In genomic region chr19:5847306-5847796, GRCm38 (mm10) we compare ENCODE assay signal across 7 mouse cellular contexts. TPM values are rescaled to one million over a fixed set of nuclear protein-coding genes. Genes with fewer than 3 reads are reported as not detected.
DNase-seq lines count a peak whose midpoint lies in the region; ATAC-seq and TF ChIP-seq lines count a peak whose summit lies in the region.

No protein-coding gene starts in this region.

- peak overlapping the region; percentile 2 to 11; a peak in 1 of 4 replicates for H3K4me3 ChIP-seq in ES-E14 (ENCODE audit: insufficient read depth in 1 of 2, low read depth in 1 of 2, low read length in 2 of 2, poor library complexity in 1 of 2, severe bottlenecking in 1 of 2)
- no peak overlapping the region for H3K4me3 ChIP-seq in embryonic facial prominence, embryonic 12.5 days
- no peak overlapping the region for H3K4me3 ChIP-seq in hindbrain, embryonic 14.5 days (replicated peaks; ENCODE audit: low read length)
- peak overlapping the region; percentile 57 for H3K4me3 ChIP-seq in liver, embryonic 12.5 days

- peaks cover 15% of the 10 kb centered on the region; the same call in 1 of the 2 replicates for H3K36me3 ChIP-seq in ES-E14 (ENCODE audit: control insufficient read depth, insufficient read depth, low read length, poor library complexity, severe bottlenecking)
- peaks cover 11% of the 10 kb centered on the region for H3K36me3 ChIP-seq in embryonic facial prominence, embryonic 12.5 days
- peaks cover 9% of the 10 kb centered on the region for H3K36me3 ChIP-seq in hindbrain, embryonic 14.5 days (replicated peaks; ENCODE audit: control insufficient read depth, insufficient read depth)
- peaks cover 12% of the 10 kb centered on the region for H3K36me3 ChIP-seq in liver, embryonic 12.5 days

- 32% methylated on average over 4 of the region's 4 CpGs for WGBS in embryonic facial prominence, embryonic 12.5 days
- 36% methylated on average over 4 of the region's 4 CpGs for WGBS in hindbrain, embryonic 14.5 days
- WGBS in liver, embryonic 12.5 days (ENCODE audit: insufficient replicate concordance): 46% methylated on average over 4 of the region's 4 CpGs

- peak overlapping the region; percentile 85 for H3K9ac ChIP-seq in ES-E14 (ENCODE audit: insufficient read depth, low read depth, low read length, poor library complexity, severe bottlenecking)
- H3K9ac ChIP-seq in embryonic facial prominence, embryonic 12.5 days: peak overlapping the region; percentile 39; the same call in 1 of the 2 replicates
- peak overlapping the region; percentile 69; the same call in 1 of the 2 replicates for H3K9ac ChIP-seq in hindbrain, embryonic 14.5 days
- peak overlapping the region; percentile 83 for H3K9ac ChIP-seq in liver, embryonic 12.5 days

- peak overlapping the region; percentile 100 for H3K27ac ChIP-seq in ES-E14 (ENCODE audit: insufficient read depth, low read depth, low read length, poor library complexity, severe bottlenecking)
- peak overlapping the region; percentile 95 for H3K27ac ChIP-seq in embryonic facial prominence, embryonic 12.5 days
- H3K27ac ChIP-seq in hindbrain, embryonic 14.5 days: peak overlapping the region; percentile 99
- peak overlapping the region; percentile 98 for H3K27ac ChIP-seq in liver, embryonic 12.5 days

- no peaks in the 10 kb centered on the region for H3K27me3 ChIP-seq in embryonic facial prominence, embryonic 12.5 days
- H3K27me3 ChIP-seq in hindbrain, embryonic 14.5 days (ENCODE audit: control insufficient read depth, insufficient read depth, low read length): no peaks in the 10 kb centered on the region
- H3K27me3 ChIP-seq in liver, embryonic 12.5 days (replicated peaks): no peaks in the 10 kb centered on the region

- H3K4me1 ChIP-seq in ES-E14 (ENCODE audit: control insufficient read depth in 2 of 2, insufficient read depth in 2 of 2, low read length in 2 of 2, poor library complexity in 1 of 2): peaks cover 0 to 32% of the 10 kb centered on the region in 2 experiments; a peak in 2 of 4 replicates
- H3K4me1 ChIP-seq in embryonic facial prominence, embryonic 12.5 days: peaks cover 64% of the 10 kb centered on the region
- peaks cover 63% of the 10 kb centered on the region for H3K4me1 ChIP-seq in hindbrain, embryonic 14.5 days (replicated peaks; ENCODE audit: control insufficient read depth, insufficient read depth, low read length)
- peaks cover 96% of the 10 kb centered on the region for H3K4me1 ChIP-seq in liver, embryonic 12.5 days

- no peaks in the 10 kb centered on the region for H3K9me3 ChIP-seq in ES-E14 (ENCODE audit: control insufficient read depth, insufficient read depth, low read depth, low read length)
- no peaks in the 10 kb centered on the region for H3K9me3 ChIP-seq in embryonic facial prominence, embryonic 12.5 days
- no peaks in the 10 kb centered on the region for H3K9me3 ChIP-seq in hindbrain, embryonic 14.5 days (ENCODE audit: control insufficient read depth, low read length)
- no peaks in the 10 kb centered on the region for H3K9me3 ChIP-seq in liver, embryonic 12.5 days (replicated peaks)

- peak; percentile 68 for DNase-seq in A20 (ENCODE audit: low read depth, low spot score)
- no peak for DNase-seq in ES-E14 (ENCODE audit: low read depth, low spot score)
- DNase-seq in hindbrain, embryonic 14.5 days (ENCODE audit: low spot score): no peak
- DNase-seq in spleen, postnatal 10 days (ENCODE audit: low spot score in 2 of 2): peak; percentile 60 to 68
- no peak for DNase-seq in B cell, adult 2 months

- H3K4me2 ChIP-seq in embryonic facial prominence, embryonic 12.5 days (replicated peaks): peak overlapping the region; percentile 53
- peak overlapping the region; percentile 84 for H3K4me2 ChIP-seq in hindbrain, embryonic 14.5 days (replicated peaks)
- peak overlapping the region; percentile 79 for H3K4me2 ChIP-seq in liver, embryonic 12.5 days

- in situ Hi-C loops in ES-E14 (cut with MboI; ENCODE audit: low sequenced_read_pairs in 2 of 2, unreplicated experiment in 2 of 2): loop anchor here in 1 of 2 experiments (10.0 kb wide), 1 partner anchor 53 kb away; no protein-coding TSS in a partner anchor

- no peak for ATAC-seq in embryonic facial prominence, embryonic 12.5 days (ENCODE audit: insufficient number of reproducible peaks, insufficient read depth, low FRiP score, low TSS enrichment)
- no peak for ATAC-seq in hindbrain, embryonic 14.5 days (ENCODE audit: low FRiP score)
- peak; percentile 12; the same call in 1 of the 2 replicates for ATAC-seq in liver, embryonic 12.5 days

TF ChIP-seq in ES-E14, 5 proteins besides CTCF, POLR2A, EP300 and RAD21:
- TF ChIP-seq ZNF384 (IDR thresholded peaks at IDR 0.05; ENCODE audit: low read depth, low read length) (no peak), MAFK (IDR thresholded peaks at IDR 0.05; ENCODE audit: insufficient read depth, low read depth, low read length) (no peak), ZC3H11A (IDR thresholded peaks at IDR 0.05; ENCODE audit: borderline replicate concordance, low read depth, low read length) (no peak)

RNA-seq across cellular contexts. Expression of gene Frmd8, which starts 27.7 kb away (rescaled TPM):
- 33.4 and 35.7 TPM in 2 replicates for total RNA-seq in ES-E14 (2012; rRNA removed)
- polyA plus RNA-seq in embryonic facial prominence, embryonic 12.5 days (2016; fragmentation: Nextera tagmentation; extraction: Ambion mirVana): 35.3 and 41.4 TPM in 2 replicates
- 11.3 and 13.1 TPM in 2 replicates for polyA plus RNA-seq in hindbrain, embryonic 14.5 days (2014; fragmentation: Nextera tagmentation; extraction: Ambion mirVana)
- polyA plus RNA-seq in liver, embryonic 12.5 days (2016; fragmentation: Nextera tagmentation; extraction: Ambion mirVana): 22.1 and 24.2 TPM in 2 replicates

RNA-seq across cellular contexts. Expression of gene Slc25a45, which starts 30.3 kb away (rescaled TPM):
- 1.2 and 1.9 TPM in 2 replicates for total RNA-seq in ES-E14 (2012; rRNA removed)
- 2.0 and 3.1 TPM in 2 replicates for polyA plus RNA-seq in embryonic facial prominence, embryonic 12.5 days (2016; fragmentation: Nextera tagmentation; extraction: Ambion mirVana)
- polyA plus RNA-seq in hindbrain, embryonic 14.5 days (2014; fragmentation: Nextera tagmentation; extraction: Ambion mirVana): 1.5 and 2.5 TPM in 2 replicates
- polyA plus RNA-seq in liver, embryonic 12.5 days (2016; fragmentation: Nextera tagmentation; extraction: Ambion mirVana): 7.5 and 7.7 TPM in 2 replicates

RNA-seq across cellular contexts. Expression of gene Tigd3, which starts 46.6 kb away (rescaled TPM):
- 2.1 and 2.2 TPM in 2 replicates for total RNA-seq in ES-E14 (2012; rRNA removed)
- polyA plus RNA-seq in embryonic facial prominence, embryonic 12.5 days (2016; fragmentation: Nextera tagmentation; extraction: Ambion mirVana): 5.3 and 6.3 TPM in 2 replicates
- 6.1 and 9.4 TPM in 2 replicates for polyA plus RNA-seq in hindbrain, embryonic 14.5 days (2014; fragmentation: Nextera tagmentation; extraction: Ambion mirVana)
- 3.2 and 3.5 TPM in 2 replicates for polyA plus RNA-seq in liver, embryonic 12.5 days (2016; fragmentation: Nextera tagmentation; extraction: Ambion mirVana)

Comparison
In these comparisons a context has a peak if more than half of its experiments do, and no peak if none do; other contexts are left out.
1. DNase-seq: peak in A20 (single experiment) and spleen, postnatal 10 days (2 of 2); none in ES-E14 (single experiment), hindbrain, embryonic 14.5 days (single experiment) and B cell, adult 2 months (0 of 2).
2. H3K4me3 ChIP-seq: peak in ES-E14 (2 of 2) and liver, embryonic 12.5 days (single experiment); none in embryonic facial prominence, embryonic 12.5 days (single experiment) and hindbrain, embryonic 14.5 days (single experiment).
3. Peak in every context shown above with its lines, with median percentiles within 50 percentile points of each other: H3K27ac ChIP-seq, H3K9ac ChIP-seq and H3K4me2 ChIP-seq.